Mouse (Mus musculus) MEL (cell line): ENCODE results near the gene Nap1l5. TPM values are rescaled to one million over a fixed set of nuclear protein-coding genes. Genes with fewer than 3 reads are reported as not detected.
"Not testable (repeated sequence)": the region's sequence is repeated elsewhere in the genome, so short reads cannot be mapped to it uniquely, and the experiment has no call there.

Source experiments
- DNase-seq: peaks from one replicate; pipeline ENCODE4 v3.0.0; 2011; ENCODE audit warnings: low read depth, low spot score
- H3K27ac ChIP-seq: 2 replicates; pipeline ENCODE4 v1.5.1; 2012; ENCODE audit warnings: low read depth, mild to moderate bottlenecking, control low read depth, low read length, moderate library complexity; ENCODE audit not compliant: control insufficient read depth
- H3K27me3 ChIP-seq, 2 experiments: fragments of 150-350 bp in 1 of 2; sonication (generic) in 1 of 2; 2 replicates each; pipeline ENCODE4 v1.6.1; 2012; ENCODE audit warnings: low read length in 2 of 2, mild to moderate bottlenecking in 2 of 2, improper control_type of control experiment in 1 of 2, moderate library complexity in 1 of 2; ENCODE audit not compliant: insufficient read depth in 2 of 2, control insufficient read depth in 1 of 2
- H3K36me3 ChIP-seq, 2 experiments: 2 replicates each; pipeline ENCODE4 v1.6.1; 2012 to 2014; ENCODE audit warnings: low read length in 2 of 2, improper control_type of control experiment in 1 of 2, inconsistent platforms in 1 of 2, mild to moderate bottlenecking in 1 of 2; ENCODE audit not compliant: insufficient read depth in 2 of 2, control insufficient read depth in 1 of 2
- H3K4me1 ChIP-seq, 2 experiments: fragments of 150-350 bp in 1 of 2; sonication (generic) in 1 of 2; 2 replicates each; pipeline ENCODE4 v1.6.1; 2012; ENCODE audit warnings: low read length in 2 of 2, improper control_type of control experiment in 1 of 2, mild to moderate bottlenecking in 1 of 2; ENCODE audit not compliant: insufficient read depth in 2 of 2, control insufficient read depth in 1 of 2
- H3K4me3 ChIP-seq, 2 experiments: fragments of 150-350 bp in 1 of 2; sonication (generic) in 1 of 2; 2 replicates each; pipeline ENCODE4 v1.5.1; 2012; ENCODE audit warnings: low read depth in 2 of 2, low read length in 2 of 2, mild to moderate bottlenecking in 2 of 2, moderate library complexity in 2 of 2, control low read depth in 1 of 2, improper control_type of control experiment in 1 of 2; ENCODE audit not compliant: control insufficient read depth in 1 of 2, insufficient read depth in 1 of 2
- H3K79me2 ChIP-seq: 2 replicates; pipeline ENCODE4 v1.6.1; 2012; ENCODE audit warnings: mild to moderate bottlenecking, low read length, moderate library complexity; ENCODE audit not compliant: control insufficient read depth, poor library complexity, insufficient read depth
- H3K9ac ChIP-seq: 2 replicates; pipeline ENCODE4 v1.6.1; 2012; ENCODE audit warnings: low read depth, mild to moderate bottlenecking, control low read depth, low read length, moderate library complexity; ENCODE audit not compliant: control insufficient read depth, poor library complexity, severe bottlenecking
- H3K9me3 ChIP-seq: fragments of 150-350 bp; sonication (generic); replicated peaks from 2 replicates; pipeline ENCODE4 v1.6.1; 2012; ENCODE audit warnings: mild to moderate bottlenecking, low read length, improper control_type of control experiment, moderate library complexity; ENCODE audit not compliant: insufficient read depth
- BHLHE40 ChIP-seq: IDR thresholded peaks from 2 replicates; pipeline ENCODE4 v1.6.1; 2012; ENCODE audit warnings: low read depth, mild to moderate bottlenecking, inconsistent platforms, low read length, improper control_type of control experiment, borderline replicate concordance
- CHD1 ChIP-seq: IDR thresholded peaks from 2 replicates; pipeline ENCODE4 v1.6.1; 2012; ENCODE audit warnings: low read depth, mild to moderate bottlenecking, inconsistent platforms, low read length, improper control_type of control experiment
- EP300 ChIP-seq, 2 experiments: IDR thresholded peaks; 2 replicates each; pipeline ENCODE4 v1.6.1; 2011; ENCODE audit warnings: improper control_type of control experiment in 2 of 2, low read length in 2 of 2, low read depth in 1 of 2, mild to moderate bottlenecking in 1 of 2
- GATA1 ChIP-seq: IDR thresholded peaks from 2 replicates; pipeline ENCODE4 v1.6.1; 2011; ENCODE audit warnings: low read depth, low read length, improper control_type of control experiment
- HCFC1 ChIP-seq: IDR thresholded peaks from 2 replicates; pipeline ENCODE4 v1.6.1; 2012; ENCODE audit warnings: low read depth, mild to moderate bottlenecking, inconsistent platforms, low read length, improper control_type of control experiment, moderate library complexity
- JUND ChIP-seq: IDR thresholded peaks from 2 replicates; pipeline ENCODE4 v1.6.1; 2011; ENCODE audit warnings: low read depth, mild to moderate bottlenecking, improper control_type of control experiment, low read length
- POLR2A ChIP-seq, 2 experiments: IDR thresholded peaks; 2 replicates each; pipeline ENCODE4 v1.6.1; 2011 to 2012; ENCODE audit warnings: low read length in 2 of 2, mild to moderate bottlenecking in 2 of 2, control low read depth in 1 of 2, improper control_type of control experiment in 1 of 2, low read depth in 1 of 2, moderate library complexity in 1 of 2; ENCODE audit not compliant: control insufficient read depth in 1 of 2, insufficient read depth in 1 of 2, poor library complexity in 1 of 2
- POLR2AphosphoS2 ChIP-seq: IDR thresholded peaks from 2 replicates; pipeline ENCODE4 v1.6.1; 2011; ENCODE audit warnings: low read length, improper control_type of control experiment
- SIN3A ChIP-seq: IDR thresholded peaks from 2 replicates; pipeline ENCODE4 v1.6.1; 2012; ENCODE audit warnings: low read length, improper control_type of control experiment, inconsistent platforms
- TCF12 ChIP-seq: IDR thresholded peaks from 2 replicates; pipeline ENCODE4 v1.6.1; 2014; ENCODE audit warnings: low read depth, mild to moderate bottlenecking, inconsistent platforms, low read length, improper control_type of control experiment, moderate library complexity
- UBTF ChIP-seq: IDR thresholded peaks from 2 replicates; pipeline ENCODE4 v1.6.1; 2012; ENCODE audit warnings: low read depth, mild to moderate bottlenecking, inconsistent platforms, low read length, improper control_type of control experiment, moderate library complexity, borderline replicate concordance; ENCODE audit not compliant: insufficient read depth
- ZC3H11A ChIP-seq: IDR thresholded peaks from 2 replicates; pipeline ENCODE4 v1.6.1; 2012; ENCODE audit warnings: low read depth, mild to moderate bottlenecking, inconsistent platforms, low read length, improper control_type of control experiment
- ZKSCAN1 ChIP-seq: IDR thresholded peaks from 2 replicates; pipeline ENCODE4 v1.6.1; 2012; ENCODE audit warnings: low read depth, mild to moderate bottlenecking, inconsistent platforms, low read length, improper control_type of control experiment, moderate library complexity
- polyA plus RNA-seq, 2 experiments: library from polyadenylated mRNA; stranded (reverse) in 1 of 2; unstranded in 1 of 2; fragments of >175 nt in 1 of 2; fragments of >200 nt in 1 of 2; gene quantifications; 2 replicates each; pipeline versions ENCODE4 v1.2.1 to v1.2.4; 2012; ENCODE audit warnings: low replicate concordance in 2 of 2, low read depth in 1 of 2; ENCODE audit not compliant: insufficient read length in 2 of 2, insufficient read depth in 1 of 2, missing spikeins in 1 of 2
- total RNA-seq: library from RNA; depleted of rRNA; stranded (reverse); fragments of 300-350 nt; gene quantifications from 2 replicates; pipeline ENCODE4 v1.2.3, GENCODE M21; 2012

The Nap1l5 gene
- total and polyA plus RNA-seq, 3 experiments: 0.06 TPM; not detected in 2

DNA sequence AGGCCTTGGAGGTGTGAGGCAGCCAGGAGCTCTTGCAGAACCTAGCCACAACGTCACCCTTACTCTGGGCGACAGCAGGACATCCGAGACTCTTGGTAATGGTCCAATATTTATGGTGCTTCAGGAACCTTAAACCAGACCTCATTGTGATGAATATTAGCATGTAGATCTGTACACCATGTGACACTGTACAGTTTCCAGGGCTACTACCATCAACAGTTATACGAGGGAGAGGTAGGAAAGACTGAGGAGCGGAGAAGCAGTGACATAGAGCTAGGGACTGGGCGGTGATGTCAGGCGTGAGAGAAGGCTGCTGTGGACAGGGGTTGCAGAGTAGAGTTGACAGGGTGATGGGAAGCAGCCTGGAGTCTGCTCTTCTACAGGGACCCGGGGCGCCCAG lies 26.9 kb downstream of the Nap1l5 start:
- Histone ChIP-seq H3K27ac (no peak overlapping the region), H3K4me3 (no peak overlapping the region), H3K4me1 (peaks cover 14 to 15% of the 10 kb centered on the region in 2 experiments), H3K9ac (no peak overlapping the region), H3K27me3 (no peaks in the 10 kb centered on the region), H3K79me2 (no peaks in the 10 kb centered on the region), H3K9me3 (no peaks in the 10 kb centered on the region), H3K36me3 (peaks cover 0 to 24% of the 10 kb centered on the region in 2 experiments; a peak in 2 of 4 replicates)
- DNase-seq: no peak
- no peak for TF ChIP-seq SIN3A
- TF ChIP-seq JUND: no peak
- TF ChIP-seq TCF12: no peak
- no peak for TF ChIP-seq CHD1
- TF ChIP-seq HCFC1: no peak
- no peak for TF ChIP-seq EP300 (IDR thresholded peaks at IDR 0.05; ENCODE audit: low read depth in 1 of 2, low read length in 2 of 2)
- no peak for TF ChIP-seq POLR2AphosphoS2
- TF ChIP-seq GATA1: no peak
- TF ChIP-seq UBTF: no peak
- no peak for TF ChIP-seq ZKSCAN1
- no peak for TF ChIP-seq ZC3H11A

DNA sequence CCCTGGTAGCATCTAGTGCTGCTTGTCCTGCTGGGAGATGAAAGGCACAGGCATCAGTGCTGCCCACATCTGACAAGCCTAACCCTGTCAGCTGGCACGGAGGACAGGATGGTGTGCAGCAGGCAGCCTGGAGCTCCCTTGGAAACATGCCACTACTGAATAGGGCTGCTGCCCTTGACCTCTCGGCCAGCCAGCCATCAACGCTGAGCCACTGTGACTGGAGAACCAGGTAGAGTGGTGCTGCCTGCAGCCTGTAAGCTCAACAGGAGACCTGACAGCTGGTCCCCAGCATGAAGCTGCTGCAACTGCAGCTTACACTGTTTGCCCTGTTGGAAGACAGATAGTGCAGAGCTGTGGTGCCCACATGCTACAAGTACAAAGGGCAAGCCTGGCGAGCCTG lies 27.3 kb downstream of the Nap1l5 start:
- H3K79me2 ChIP-seq: no peaks in the 10 kb centered on the region
- no peak overlapping the region for H3K9ac ChIP-seq
- TF ChIP-seq POLR2A (IDR thresholded peaks at IDR 0.05; ENCODE audit: control insufficient read depth in 1 of 2, insufficient read depth in 1 of 2, low read depth in 1 of 2, low read length in 2 of 2, poor library complexity in 1 of 2): no peak
- TF ChIP-seq HCFC1: no peak
- TF ChIP-seq BHLHE40: no peak
- TF ChIP-seq EP300 (IDR thresholded peaks at IDR 0.05; ENCODE audit: low read depth in 1 of 2, low read length in 2 of 2): no peak
- no peaks in the 10 kb centered on the region for H3K9me3 ChIP-seq
- peaks cover 0 to 24% of the 10 kb centered on the region in 2 experiments; a peak in 2 of 4 replicates for H3K36me3 ChIP-seq
- H3K27me3 ChIP-seq: no peaks in the 10 kb centered on the region
- no peak overlapping the region for H3K27ac ChIP-seq
- peaks cover 14 to 15% of the 10 kb centered on the region in 2 experiments for H3K4me1 ChIP-seq
- no peak for DNase-seq
- no peak overlapping the region for H3K4me3 ChIP-seq

DNA sequence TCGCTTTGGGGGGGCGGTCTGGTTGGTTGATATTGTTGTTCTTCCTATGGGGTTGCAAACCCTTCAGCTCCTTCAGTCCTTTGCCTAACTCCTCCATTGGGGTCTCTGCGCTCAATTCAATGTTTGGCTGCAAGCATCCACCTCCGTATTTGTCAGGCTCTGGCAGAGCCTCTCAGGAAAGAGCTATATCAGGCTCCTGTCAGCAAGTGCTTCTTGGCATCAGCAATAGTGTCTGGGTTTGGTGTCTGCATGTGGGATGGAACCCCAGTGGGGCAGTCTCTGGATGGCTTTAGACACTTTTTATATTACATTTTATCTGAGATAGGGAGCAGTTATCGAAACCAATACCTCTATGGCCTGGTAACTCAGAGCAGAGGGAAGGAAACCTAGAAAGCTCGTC lies 39.0 kb downstream of the Nap1l5 start:
- H3K4me3 ChIP-seq, H3K4me1 ChIP-seq, H3K27ac ChIP-seq, H3K36me3 ChIP-seq, DNase-seq, H3K79me2 ChIP-seq, H3K27me3 ChIP-seq, H3K9me3 ChIP-seq, H3K9ac ChIP-seq: not testable (repeated sequence)
